Mouse (Mus musculus) heart, adult 2 months (tissue): ENCODE measurements around the gene Immt. TPM values are rescaled to one million over a fixed set of nuclear protein-coding genes. Genes with fewer than 3 reads are reported as not detected.

Source experiments
- DNase-seq, 2 experiments: peaks; one replicate each; pipeline ENCODE4 v3.0.0; 2021
- H3K27ac ChIP-seq: fragments of 200-600 bp; 2 replicates; pipeline ENCODE4 v1.8.1; 2022
- H3K27me3 ChIP-seq: fragments of 200-500 bp; 2 replicates; pipeline ENCODE4 v1.6.1; 2012; ENCODE audit warnings: mild to moderate bottlenecking, low read length, inconsistent platforms, mixed read lengths; ENCODE audit not compliant: control insufficient read depth, insufficient read depth
- H3K36me3 ChIP-seq: fragments of 200-500 bp; 2 replicates; pipeline ENCODE4 v1.6.1; 2012; ENCODE audit warnings: low read length, inconsistent platforms; ENCODE audit not compliant: control insufficient read depth, insufficient read depth
- H3K4me1 ChIP-seq: fragments of 200-500 bp; 2 replicates; pipeline ENCODE4 v1.6.1; 2011; ENCODE audit warnings: low read length; ENCODE audit not compliant: control insufficient read depth, insufficient read depth
- H3K4me3 ChIP-seq: fragments of 200-600 bp; 2 replicates; pipeline ENCODE4 v1.8.1; 2022
- H3K79me2 ChIP-seq: fragments of 200-500 bp; replicated peaks from 2 replicates; pipeline ENCODE4 v1.6.1; 2012; ENCODE audit warnings: mild to moderate bottlenecking, inconsistent platforms, low read length, moderate library complexity, mixed read lengths; ENCODE audit not compliant: control insufficient read depth, insufficient read depth
- H3K9ac ChIP-seq: fragments of 200-500 bp; 2 replicates; pipeline ENCODE4 v1.6.1; 2012; ENCODE audit warnings: low read depth, mild to moderate bottlenecking, control low read depth, inconsistent platforms, low read length, mixed read lengths
- CTCF ChIP-seq: fragments of 200-600 bp; IDR thresholded peaks from 2 replicates; pipeline ENCODE4 v1.8.1; 2022; ENCODE audit warnings: antibody characterized with exemption, mild to moderate bottlenecking, moderate library complexity
- EP300 ChIP-seq: fragments of 200-500 bp; IDR thresholded peaks from 2 replicates; pipeline ENCODE4 v1.6.1; 2011; ENCODE audit warnings: low read depth, low read length, control low read depth; ENCODE audit not compliant: insufficient read depth
- POLR2A ChIP-seq: fragments of 200-500 bp; IDR thresholded peaks from 2 replicates; pipeline ENCODE4 v1.6.1; 2011; ENCODE audit warnings: mild to moderate bottlenecking, low read depth, low read length, control low read depth; ENCODE audit not compliant: insufficient read depth
- WGBS: fragments of 180-500 bp; shearing (Covaris S2); methylation state at CpG from one replicate; pipeline ENCODE4 v1.1.7; 2018; 5-methylcytosine and 5-hydroxymethylcytosine counted together
- intact Hi-C: fragments of 180-260 bp; cut with DNase I; formaldehyde crosslinking; loops from one replicate; pipeline ENCODE4 v1.15.1; 2025
- polyA plus RNA-seq: library from polyadenylated mRNA; depleted of rRNA; stranded (reverse); fragments of >200 nt; gene quantifications from 2 replicates; pipeline ENCODE4 v1.2.3, GENCODE M21; 2012
- total RNA-seq, 2 experiments: library from RNA; stranded (reverse); gene quantifications; 2 replicates each; pipeline ENCODE4 v1.2.3; 2021

Immt gene
- total and polyA plus RNA-seq, 3 experiments, result 174 to 624 (median 552) TPM

- Histone ChIP-seq H3K79me2 (no peaks in the 10 kb centered on the region), H3K27ac (no peak overlapping the region), H3K36me3 (no peaks in the 10 kb centered on the region), H3K4me1 (peaks cover 2% of the 10 kb centered on the region), H3K9ac (no peak overlapping the region), H3K4me3 (no peak overlapping the region), H3K27me3 (no peaks in the 10 kb centered on the region)
- no peak for TF ChIP-seq POLR2A
- no peak for DNase-seq
- 50% methylated on average over 7 of the region's 7 CpGs for WGBS
- intact Hi-C loops, result loop anchor here (5.0 to 10.0 kb wide), 4 partner anchors 179 to 499 kb away; no protein-coding TSS in a partner anchor
Measured at GRCm38 (mm10) chr6:71801011-71801713, 30.0 kb upstream of the Immt start.

GRCm38 (mm10) chr6:71801714-71802094 lies 29.4 kb upstream of the Immt start:
- peaks cover 2% of the 10 kb centered on the region for H3K4me1 ChIP-seq
- no peak overlapping the region for H3K9ac ChIP-seq
- no peak overlapping the region for H3K27ac ChIP-seq
- DNase-seq, result no peak
- H3K79me2 ChIP-seq, result no peaks in the 10 kb centered on the region
- no peaks in the 10 kb centered on the region for H3K36me3 ChIP-seq
- no peaks in the 10 kb centered on the region for H3K27me3 ChIP-seq
- no peak for TF ChIP-seq POLR2A
- no peak for TF ChIP-seq EP300
- TF ChIP-seq CTCF, result no peak
- WGBS, result 74% methylated on average over 10 of the region's 10 CpGs
- H3K4me3 ChIP-seq, result no peak overlapping the region
- intact Hi-C loops, result loop anchor here (5.0 to 10.0 kb wide), 4 partner anchors 179 to 499 kb away; no protein-coding TSS in a partner anchor

GRCm38 (mm10) chr6:71803609-71804008 lies 27.5 kb upstream of the Immt start:
- intact Hi-C loops, result loop anchor here (1.0 to 10.0 kb wide), 6 partner anchors 181 to 654 kb away; no protein-coding TSS in a partner anchor
- H3K36me3 ChIP-seq, result no peaks in the 10 kb centered on the region
- H3K27ac ChIP-seq, result no peak overlapping the region; the same call in 1 of the 2 replicates
- no peak overlapping the region for H3K9ac ChIP-seq
- no peak for DNase-seq
- H3K4me3 ChIP-seq, result no peak overlapping the region
- WGBS, result 93% methylated on average over 1 of the region's 1 CpGs
- no peaks in the 10 kb centered on the region for H3K27me3 ChIP-seq
- no peak for TF ChIP-seq POLR2A
- TF ChIP-seq EP300, result no peak
- no peak for TF ChIP-seq CTCF
- peaks cover 2% of the 10 kb centered on the region for H3K4me1 ChIP-seq
- no peaks in the 10 kb centered on the region for H3K79me2 ChIP-seq

- Histone ChIP-seq H3K79me2 (no peaks in the 10 kb centered on the region), H3K4me3 (no peak overlapping the region), H3K9ac (no peak overlapping the region), H3K27me3 (no peaks in the 10 kb centered on the region), H3K4me1 (peaks cover 2% of the 10 kb centered on the region), H3K27ac (peak overlapping the region; percentile 47), H3K36me3 (no peaks in the 10 kb centered on the region)
- TF ChIP-seq POLR2A (no peak), CTCF (peak; percentile 99), EP300 (peak; percentile 95)
- DNase-seq, result peak; percentile 66 to 67
- intact Hi-C loops, result loop anchor here (1.0 to 10.0 kb wide), 6 partner anchors 182 to 655 kb away; no protein-coding TSS in a partner anchor
- 8% methylated on average over 12 of the region's 12 CpGs for WGBS
Measured at GRCm38 (mm10) chr6:71804061-71804829, 26.9 kb upstream of the Immt start.

- H3K79me2 ChIP-seq, result no peaks in the 10 kb centered on the region
- intact Hi-C loops, result loop anchor here (10.0 kb wide), 2 partner anchors 212 to 402 kb away; no protein-coding TSS in a partner anchor
- peaks cover 2% of the 10 kb centered on the region for H3K4me1 ChIP-seq
- H3K4me3 ChIP-seq, result no peak overlapping the region
- WGBS, result 33% methylated on average over 1 of the region's 1 CpGs
- TF ChIP-seq POLR2A, result no peak
- TF ChIP-seq EP300, result no peak
- TF ChIP-seq CTCF, result no peak
- H3K27me3 ChIP-seq, result no peaks in the 10 kb centered on the region
- H3K27ac ChIP-seq, result no peak overlapping the region
- DNase-seq, result no peak
- no peak overlapping the region for H3K9ac ChIP-seq
- H3K36me3 ChIP-seq, result no peaks in the 10 kb centered on the region
Measured at GRCm38 (mm10) chr6:71806713-71807112, 24.4 kb upstream of the Immt start.
